Mouse (Mus musculus) brain, embryonic 18.5 days (tissue): Measurements from ENCODE around the gene Dgcr8.
A peak's percentile ranks its signal among the peaks of the same experiment; 100 is the strongest.

Experiments used
- DNase-seq: peaks from one replicate; pipeline ENCODE4 v3.0.0-alpha.2; 2012; ENCODE audit warnings: low read depth, low spot score

Gene Dgcr8

DNA sequence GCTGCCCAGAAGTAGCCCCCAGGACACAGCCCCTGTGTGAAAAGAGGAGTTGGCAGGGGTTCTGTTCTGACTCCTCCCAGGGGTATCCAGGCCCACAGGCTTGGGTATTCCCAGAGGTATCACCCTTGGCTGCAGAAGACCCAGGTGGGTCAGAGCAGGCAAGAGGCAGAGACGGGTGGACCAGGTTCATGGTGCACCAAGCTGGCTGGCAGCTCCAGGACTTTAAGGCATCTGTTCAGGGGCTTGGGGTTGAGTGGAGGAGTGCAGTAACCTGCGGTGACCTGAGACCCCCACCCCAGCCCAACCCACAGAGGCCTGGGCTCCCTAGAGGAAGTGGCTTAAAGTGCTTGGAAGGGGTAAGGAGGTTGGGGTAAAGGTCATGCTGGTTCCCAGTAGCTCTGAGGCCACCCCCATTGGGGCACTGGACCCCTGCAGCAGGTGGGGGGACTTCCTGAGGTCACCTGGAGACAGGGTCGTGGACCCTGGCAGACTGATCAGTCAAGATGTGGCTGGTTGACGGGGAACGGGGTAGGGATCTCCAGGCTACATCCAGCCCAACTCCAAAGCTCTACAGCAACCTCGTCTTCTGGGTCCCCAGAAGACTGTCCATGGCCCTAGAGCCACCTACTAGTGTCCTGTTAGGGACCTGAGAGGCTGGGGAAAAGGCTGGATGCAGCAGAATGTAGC, 68.0 kb downstream of the Dgcr8 start:
- no peak for DNase-seq

DNA sequence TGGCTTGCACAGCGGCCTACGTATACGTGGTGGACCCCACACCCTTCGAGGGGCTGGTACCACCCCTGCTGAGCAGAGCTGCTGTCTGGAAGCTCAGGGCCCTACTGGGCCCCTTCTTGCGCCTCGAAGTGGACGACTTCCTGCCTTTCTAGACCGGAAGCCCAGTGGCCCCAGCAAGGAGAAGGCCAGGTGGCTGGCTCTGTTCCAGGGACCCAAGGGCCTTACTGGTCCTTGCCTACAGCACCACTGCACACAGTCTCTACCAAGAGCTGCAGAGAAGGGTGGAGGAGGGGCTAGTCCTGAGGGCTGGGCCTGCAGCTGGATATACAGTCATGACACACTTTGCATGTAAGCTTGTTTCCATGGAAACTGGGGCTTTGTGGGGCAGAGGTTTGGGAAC, 69.0 kb downstream of the Dgcr8 start:
- DNase-seq = no peak

DNA sequence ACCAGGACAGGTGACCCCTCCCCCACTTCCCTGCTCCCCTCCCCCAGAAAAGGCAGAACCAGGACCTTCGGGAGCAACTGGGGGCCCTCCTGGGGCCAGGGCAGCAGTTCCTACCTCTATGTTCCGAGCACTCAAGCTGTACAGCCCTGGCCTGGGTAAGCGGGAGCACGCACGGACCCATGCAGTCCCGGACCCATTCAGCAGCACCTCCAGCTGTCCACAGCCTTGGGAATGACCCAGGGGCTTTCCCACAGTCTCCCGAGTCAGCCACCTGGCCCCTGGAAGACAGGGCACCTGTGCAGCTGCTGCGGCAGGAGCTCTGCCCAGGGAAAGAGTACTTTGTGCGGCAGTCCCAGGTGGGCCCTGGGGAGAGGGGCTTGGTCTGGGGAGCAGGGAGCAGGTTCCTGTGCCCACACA, 70.5 kb downstream of the Dgcr8 start:
- no peak for DNase-seq

DNA sequence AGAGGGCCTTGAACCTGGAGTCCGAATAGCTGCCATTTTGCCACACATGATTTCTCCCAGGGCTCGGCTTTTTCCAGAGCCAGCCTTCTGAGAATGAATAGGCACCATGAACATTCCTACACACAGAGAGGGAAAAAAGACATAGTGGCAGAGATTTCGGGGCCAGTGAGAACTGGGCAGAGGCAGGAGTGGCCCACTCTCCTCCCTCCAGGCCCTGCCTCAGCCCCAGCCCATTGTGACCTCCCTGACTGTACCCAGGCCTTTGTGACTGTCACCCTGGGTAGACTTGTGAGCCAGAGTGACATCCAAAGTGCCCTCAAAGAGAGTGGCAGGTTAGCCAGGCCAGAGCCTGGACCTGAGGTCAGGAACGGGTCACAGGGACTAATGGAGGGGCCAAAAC, 71.5 kb downstream of the Dgcr8 start, which contains the start of gene Ccdc188:
TSS of gene Ccdc188 (plus strand) at position 301 of the 400 bp plus-strand sequence.
- DNase-seq = no peak

DNA sequence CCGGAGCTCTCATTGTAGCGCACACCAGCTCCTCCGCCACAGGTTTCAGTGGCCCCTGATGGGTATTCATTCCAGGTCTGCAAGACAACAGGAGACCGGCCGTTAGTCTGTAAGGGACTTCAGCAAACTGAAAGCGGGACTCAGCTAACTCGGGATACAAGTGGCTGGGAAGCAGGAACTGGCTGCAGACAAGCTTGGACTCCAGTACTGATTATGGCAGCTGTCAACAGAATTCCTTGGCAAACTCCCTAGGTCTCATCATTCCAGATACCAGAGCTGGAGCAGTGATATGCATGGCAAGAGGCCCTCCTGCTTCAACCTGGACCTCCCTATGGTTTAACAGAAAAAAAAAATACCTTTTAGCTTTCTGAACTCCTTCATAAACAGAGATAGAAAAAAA, 74.2 kb downstream of the Dgcr8 start:
- no peak for DNase-seq

DNA sequence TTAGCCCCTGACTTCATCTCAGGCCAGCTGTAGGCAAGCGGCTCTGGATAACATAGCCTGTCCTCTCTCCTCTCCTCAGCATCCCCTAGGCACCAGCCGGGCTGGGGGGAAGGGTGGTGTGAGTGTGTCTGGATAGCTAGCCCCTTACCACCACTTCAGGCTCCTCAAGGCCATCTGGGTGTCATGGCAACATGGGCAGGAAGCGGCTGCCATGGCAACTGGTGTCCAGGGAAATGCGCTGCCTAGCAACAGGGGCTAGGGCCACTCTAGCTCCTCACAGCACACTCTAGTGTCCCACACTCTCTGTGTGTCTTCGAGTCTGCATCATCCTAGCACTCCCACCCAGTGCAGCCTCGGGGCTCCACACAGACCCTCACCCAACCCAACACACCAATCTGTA, 75.4 kb downstream of the Dgcr8 start:
- peak; percentile 75 for DNase-seq

DNA sequence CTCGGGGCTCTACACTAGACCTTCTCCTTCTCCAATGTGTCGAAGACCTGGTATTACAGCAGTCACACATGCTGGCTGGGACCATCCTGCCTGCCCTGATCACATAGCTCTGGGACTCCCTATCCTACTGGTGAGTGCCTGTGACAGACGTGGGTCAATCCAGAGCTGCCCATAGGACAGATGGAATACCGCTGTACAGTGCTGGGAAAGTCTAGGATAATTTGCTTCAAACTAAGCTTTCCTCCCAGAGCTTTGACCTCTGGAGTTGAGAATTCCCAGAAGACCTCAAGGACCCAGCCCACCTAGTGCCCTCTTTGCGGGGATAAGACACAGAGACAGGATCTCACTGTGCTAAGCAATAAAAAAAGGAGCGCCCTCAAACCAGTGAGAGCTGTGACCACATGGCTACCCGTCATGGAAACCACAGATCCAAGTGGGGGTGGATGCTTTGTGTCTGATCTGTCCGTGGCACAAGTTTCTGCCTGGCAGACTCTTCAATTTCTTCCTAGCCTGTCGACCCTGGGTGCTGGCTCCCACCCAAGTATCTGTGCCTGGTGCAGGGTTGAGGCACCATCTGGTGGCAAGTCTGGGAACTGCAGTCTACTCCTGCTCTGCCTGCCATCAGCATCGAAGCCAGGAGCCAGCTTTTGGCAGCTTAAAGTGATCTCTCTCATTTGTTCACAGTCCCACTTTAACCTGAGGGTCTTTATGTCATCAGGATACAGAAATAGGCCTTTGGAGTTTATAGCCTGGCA, 77.5 kb downstream of the Dgcr8 start:
- DNase-seq = peak; percentile 55

DNA sequence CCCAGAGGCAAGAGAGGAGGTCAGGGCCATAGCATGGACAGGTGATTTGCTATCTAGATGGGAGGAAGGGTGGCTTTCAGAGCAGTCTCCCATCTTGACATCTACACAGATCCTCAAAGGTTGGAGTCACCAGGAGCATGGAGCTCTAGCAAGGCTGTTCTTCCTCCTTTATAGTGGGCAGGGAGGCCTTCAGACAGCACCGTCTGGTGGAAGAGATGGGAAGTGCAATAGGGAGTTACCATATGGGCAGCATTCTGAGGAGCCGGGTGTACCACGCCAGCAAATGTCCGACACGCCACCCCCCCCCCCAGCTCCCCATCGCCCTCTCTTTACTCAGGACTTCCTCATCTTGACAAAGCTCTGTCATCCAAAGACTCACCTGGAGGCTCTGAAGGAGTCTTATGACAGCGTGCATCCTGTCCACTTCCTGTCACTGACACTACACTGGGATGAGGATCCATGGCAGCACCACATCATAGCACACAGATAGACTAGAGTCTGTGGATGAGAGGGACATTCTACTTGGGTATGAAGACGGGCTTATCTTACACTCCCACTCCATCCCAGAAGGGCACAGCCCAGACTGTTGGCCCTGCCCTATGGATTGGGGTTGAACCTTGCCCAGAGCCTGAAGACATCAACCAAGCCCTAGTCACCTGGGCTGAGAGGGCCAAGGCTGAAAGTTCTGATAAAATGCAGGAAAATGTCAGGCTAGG, 78.2 kb downstream of the Dgcr8 start:
- no peak for DNase-seq
